Mouse (Mus musculus) cortical plate, adult 2 months (tissue): ENCODE measurements around the gene 1700030J22Rik.

Experiments used
- CTCF ChIP-seq: fragments of 200-500 bp; IDR thresholded peaks from 2 replicates; pipeline ENCODE4 v1.5.1; 2011; ENCODE audit warnings: mild to moderate bottlenecking, control low read depth, low read length; ENCODE audit not compliant: insufficient read depth; ENCODE audit errors: extremely low read depth
- POLR2A ChIP-seq: fragments of 200-500 bp; IDR thresholded peaks from 2 replicates; pipeline ENCODE4 v1.6.1; 2011; ENCODE audit warnings: mild to moderate bottlenecking, low read length, control low read depth; ENCODE audit not compliant: insufficient read depth; ENCODE audit errors: extremely low read depth

- no peak for TF ChIP-seq CTCF
- no peak for TF ChIP-seq POLR2A
These were observed 43.3 kb downstream of the 1700030J22Rik start for GRCm38 (mm10) chr8:116935506-116935905.
